Mouse (Mus musculus) heart, adult 8-10 months (tissue): ENCODE data around the gene Pilra. TPM values are rescaled to one million over a fixed set of nuclear protein-coding genes. Genes with fewer than 3 reads are reported as not detected.

ENCODE experiments used
- DNase-seq: peaks from one replicate; pipeline ENCODE4 v3.0.0; 2022; ENCODE audit warnings: low spot score
- total RNA-seq, 4 experiments: library from RNA; stranded (reverse); gene quantifications; 2 replicates each; pipeline ENCODE4 v1.2.4; 2022

Pilra gene
- total RNA-seq, 4 experiments from 2014 or later: 0.87 to 4.1 (median 2.1) TPM

GRCm38 (mm10) chr5:137779053-137779933 is 56.8 kb downstream of the Pilra start:
- no peak for DNase-seq

GRCm38 (mm10) chr5:137778635-137779034 is 57.4 kb downstream of the Pilra start, which contains the start of gene Ppp1r35:
TSS of gene Ppp1r35 (plus strand) at chr5:137778849.
- peak; percentile 96 for DNase-seq

GRCm38 (mm10) chr5:137777267-137777845 is 58.7 kb downstream of the Pilra start:
- no peak for DNase-seq

- DNase-seq: no peak
Measured at GRCm38 (mm10) chr5:137776408-137776918, 59.6 kb downstream of the Pilra start.

GRCm38 (mm10) chr5:137775587-137776290 is 60.3 kb downstream of the Pilra start:
- no peak for DNase-seq

GRCm38 (mm10) chr5:137772755-137773154 is 63.3 kb downstream of the Pilra start:
- DNase-seq: no peak

Other genes with a start within 250 kb of the Pilra start
- gene Mospd3, start 235.2 kb downstream of the Pilra start, total RNA-seq: 10 to 100 TPM in 3 of 4 experiments, 1 to 10 TPM in 1; 9.0 to 17.6 (median 14.4) TPM
- gene Pcolce, start 222.5 kb downstream of the Pilra start, total RNA-seq: 10 to 100 TPM; 38.9 to 46.0 (median 42.2) TPM
- gene Fbxo24, start 207.3 kb downstream of the Pilra start, total RNA-seq: under 1 TPM; 0.19 to 0.29 (median 0.23) TPM
- gene Lrch4, start 207.2 kb downstream of the Pilra start, total RNA-seq: 10 to 100 TPM; 13.1 to 17.8 (median 17.1) TPM
- gene Gm20605, start 207.1 kb downstream of the Pilra start, total RNA-seq: 1 to 10 TPM; 2.3 to 4.2 (median 2.7) TPM
- 1 to 10 TPM; 1.6 to 4.0 (median 2.8) TPM for gene Sap25, start 194.9 kb downstream of the Pilra start, total RNA-seq
- under 1 TPM; 0.30 to 0.94 (median 0.56) TPM for gene Irs3, start 190.6 kb downstream of the Pilra start, total RNA-seq
- gene Agfg2, start 151.6 kb downstream of the Pilra start, total RNA-seq: 10 to 100 TPM; 13.1 to 23.0 (median 15.4) TPM
- gene Nyap1, start 94.7 kb downstream of the Pilra start, total RNA-seq: under 1 TPM; 0.35 to 0.89 (median 0.81) TPM
- 100 to 1,000 TPM; 237 to 281 (median 242) TPM for gene Tsc22d4, start 90.6 kb downstream of the Pilra start, total RNA-seq
- 10 to 100 TPM in 1 of 4 experiments, 1 to 10 TPM in 3; 7.9 to 12.7 (median 8.6) TPM for gene Ppp1r35, start 57.4 kb downstream of the Pilra start, total RNA-seq
- 10 to 100 TPM; 28.9 to 34.2 (median 31.4) TPM for gene Mepce, start 48.6 kb downstream of the Pilra start, total RNA-seq
- gene Zcwpw1, start 48.5 kb downstream of the Pilra start, total RNA-seq: under 1 TPM; 0.31 to 0.57 (median 0.54) TPM
- 1 to 10 TPM in 2 of 4 experiments, under 1 TPM in 2; 0.44 to 2.8 (median 1.1) TPM for gene Pilrb1, start 21.8 kb upstream of the Pilra start, total RNA-seq
- gene Pilrb2, start 35.5 kb upstream of the Pilra start, total RNA-seq: 1 to 10 TPM in 1 of 4 experiments, under 1 TPM in 2, not detected in 1; 0.65 to 5.4 (median 0.75) TPM
- gene Cyp3a13, start 85.3 kb upstream of the Pilra start, total RNA-seq: under 1 TPM; 0.19 to 0.34 (median 0.32) TPM
- under 1 TPM; 0.09 to 0.34 (median 0.24) TPM for gene Gjc3, start 126.8 kb upstream of the Pilra start, total RNA-seq
- not detected for gene Azgp1, start 145.2 kb upstream of the Pilra start, total RNA-seq
- not detected for gene Smok3a, start 185.0 kb upstream of the Pilra start, total RNA-seq
- gene Smok3b, start 185.1 kb upstream of the Pilra start, total RNA-seq: not detected
- not detected for gene Smok3c, start 216.9 kb upstream of the Pilra start, total RNA-seq
- 10 to 100 TPM; 13.7 to 16.2 (median 15.3) TPM for gene Zkscan1, start 248.8 kb upstream of the Pilra start, total RNA-seq